Mouse (Mus musculus) gastrocnemius, postnatal 4 days (tissue): ENCODE measurements around the gene Tcte1. TPM values are rescaled to one million over a fixed set of nuclear protein-coding genes. Genes with fewer than 3 reads are reported as not detected.

ENCODE experiments used
- DNase-seq, 2 experiments: peaks; one replicate each; pipeline ENCODE4 v3.0.0; 2021 to 2022; ENCODE audit warnings: low spot score in 2 of 2, mixed read lengths in 2 of 2
- total RNA-seq, 2 experiments: library from RNA; stranded (reverse); gene quantifications; 2 replicates each; pipeline ENCODE4 v1.2.3; 2021

Tcte1 gene
- total RNA-seq, 2 experiments from 2014 or later: not detected

DNA sequence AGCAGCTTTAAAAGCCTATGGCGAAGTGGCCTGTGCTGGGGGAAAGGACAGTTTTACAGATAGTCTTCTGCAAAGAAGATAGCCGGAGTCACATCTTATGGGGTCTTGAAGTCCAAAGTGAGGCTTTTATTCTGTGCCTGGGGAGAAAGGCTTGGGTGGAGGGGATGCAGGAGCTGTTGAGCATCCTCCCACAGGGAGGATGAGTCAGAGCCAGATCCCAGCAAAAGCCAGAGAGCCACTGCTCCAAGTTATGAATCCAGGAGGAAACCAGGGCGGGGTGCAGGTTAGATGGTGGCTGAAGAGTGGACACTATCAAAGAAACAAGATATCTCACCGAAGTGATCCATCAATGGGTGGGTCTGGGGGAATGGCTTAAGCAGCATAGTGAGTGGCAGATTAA is 11.5 kb upstream of the Tcte1 start:
- no peak for DNase-seq

DNA sequence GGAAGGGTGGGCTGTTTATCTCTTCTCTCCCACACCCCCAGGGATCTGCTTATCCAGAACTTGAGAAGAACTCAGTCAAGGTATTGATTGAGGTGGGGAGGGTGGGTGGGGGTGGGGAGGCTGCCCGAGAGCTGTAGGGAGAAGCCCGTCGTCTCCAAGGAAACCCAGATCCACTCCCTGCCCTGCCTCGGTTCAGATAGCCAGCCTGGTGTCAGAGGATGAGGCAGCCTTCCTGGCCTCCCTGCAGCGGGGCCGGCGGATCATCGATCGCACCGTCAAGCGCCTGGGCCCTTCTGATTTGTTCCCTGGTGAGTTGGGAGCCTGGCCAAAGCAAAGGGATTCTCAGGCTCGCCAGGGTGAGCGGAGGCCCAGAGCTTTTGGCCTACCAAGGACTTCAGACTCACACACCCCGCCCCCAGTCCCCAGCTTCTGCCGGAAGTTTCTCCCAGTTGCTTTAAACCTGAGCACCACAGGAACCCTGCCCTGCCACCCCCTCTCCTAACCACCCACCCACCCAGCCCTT is 8.0 kb upstream of the Tcte1 start:
- no peak for DNase-seq

DNA sequence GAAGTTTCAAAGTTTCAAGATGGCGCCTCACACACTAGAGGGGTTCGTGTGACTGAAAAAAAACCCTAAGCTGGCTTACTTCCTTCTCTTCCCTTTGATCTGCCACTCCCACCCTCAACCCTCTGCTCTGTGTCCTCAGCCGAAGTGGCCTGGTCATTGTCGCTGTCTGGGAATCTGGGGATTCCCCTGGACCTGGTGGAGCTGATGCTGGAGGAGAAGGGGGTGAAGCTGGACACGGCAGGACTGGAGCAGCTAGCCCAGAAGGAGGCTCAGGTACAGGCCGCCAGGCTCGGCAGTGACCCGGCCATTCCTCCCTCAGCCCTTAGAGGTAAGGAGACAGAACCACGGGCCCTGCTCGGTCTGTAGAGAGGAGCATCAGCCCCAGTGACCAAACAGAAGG is 7.4 kb upstream of the Tcte1 start:
- no peak for DNase-seq

DNA sequence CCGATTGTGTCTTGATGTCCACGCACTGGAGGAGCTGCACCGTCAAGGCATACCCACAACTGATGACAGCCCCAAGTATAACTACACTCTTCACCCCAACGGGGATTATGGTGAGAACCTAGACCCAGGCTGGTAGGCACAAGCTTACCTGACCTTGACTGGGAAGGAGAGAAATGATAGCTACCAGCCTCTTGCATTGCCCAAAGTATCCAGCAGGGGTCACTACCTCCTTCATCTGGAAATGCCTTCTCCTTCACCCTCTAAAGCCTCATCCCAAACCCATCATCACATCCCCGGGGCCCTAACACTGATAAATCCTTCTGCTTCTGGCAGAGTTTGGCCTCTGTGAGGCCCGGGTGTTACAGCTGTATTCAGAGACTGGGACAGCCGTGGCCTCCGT is 6.7 kb upstream of the Tcte1 start:
- peak in 1 of 2 experiments; percentile 60 for DNase-seq

DNA sequence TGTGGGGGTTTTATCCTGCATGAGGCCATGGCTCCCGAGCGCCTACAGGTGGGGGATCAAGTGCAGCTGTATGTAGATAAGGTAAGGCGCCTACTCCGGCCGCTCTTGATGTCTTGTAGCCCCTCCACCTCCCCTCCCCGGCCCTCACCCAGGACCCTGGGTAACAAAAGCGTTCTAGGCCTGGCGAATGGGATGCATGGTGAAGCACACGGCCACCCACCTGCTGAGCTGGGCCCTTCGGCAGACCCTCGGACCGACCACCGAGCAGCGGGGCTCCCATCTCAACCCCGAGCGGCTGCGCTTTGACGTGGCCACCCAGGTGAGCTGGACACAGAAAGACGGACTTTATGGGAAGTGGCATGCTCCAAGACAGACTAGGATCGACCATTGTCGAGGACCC is 6.1 kb upstream of the Tcte1 start:
- DNase-seq: no peak

DNA sequence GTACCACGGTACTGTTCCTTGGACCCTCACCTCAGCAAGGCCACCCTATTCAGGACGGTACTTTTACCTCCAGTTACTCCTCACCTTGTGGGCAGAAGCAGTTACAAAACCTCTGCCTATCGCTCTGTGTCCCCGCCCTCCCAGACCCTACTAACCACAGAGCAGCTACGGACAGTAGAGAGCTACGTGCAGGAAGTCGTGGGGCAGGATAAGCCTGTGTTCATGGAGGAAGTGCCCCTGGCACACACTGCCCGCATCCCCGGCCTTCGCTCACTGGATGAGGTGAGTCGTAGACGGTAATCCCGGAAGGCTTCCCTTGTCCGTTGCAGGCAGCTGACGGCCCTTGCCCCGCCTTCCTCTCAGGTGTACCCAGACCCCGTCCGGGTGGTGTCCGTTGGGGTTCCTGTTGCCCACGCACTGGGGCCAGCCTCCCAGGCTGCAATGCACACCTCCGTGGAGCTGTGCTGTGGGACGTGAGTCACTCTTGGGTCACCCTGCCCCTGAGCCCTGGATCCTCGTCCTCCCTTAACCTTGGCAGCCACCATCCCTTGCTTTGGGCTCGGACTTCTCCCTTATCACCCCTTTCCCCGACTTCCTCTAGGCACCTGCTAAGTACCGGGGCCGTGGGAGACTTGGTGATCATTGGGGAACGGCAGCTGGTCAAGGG is 5.6 kb upstream of the Tcte1 start:
- no peak for DNase-seq

DNA sequence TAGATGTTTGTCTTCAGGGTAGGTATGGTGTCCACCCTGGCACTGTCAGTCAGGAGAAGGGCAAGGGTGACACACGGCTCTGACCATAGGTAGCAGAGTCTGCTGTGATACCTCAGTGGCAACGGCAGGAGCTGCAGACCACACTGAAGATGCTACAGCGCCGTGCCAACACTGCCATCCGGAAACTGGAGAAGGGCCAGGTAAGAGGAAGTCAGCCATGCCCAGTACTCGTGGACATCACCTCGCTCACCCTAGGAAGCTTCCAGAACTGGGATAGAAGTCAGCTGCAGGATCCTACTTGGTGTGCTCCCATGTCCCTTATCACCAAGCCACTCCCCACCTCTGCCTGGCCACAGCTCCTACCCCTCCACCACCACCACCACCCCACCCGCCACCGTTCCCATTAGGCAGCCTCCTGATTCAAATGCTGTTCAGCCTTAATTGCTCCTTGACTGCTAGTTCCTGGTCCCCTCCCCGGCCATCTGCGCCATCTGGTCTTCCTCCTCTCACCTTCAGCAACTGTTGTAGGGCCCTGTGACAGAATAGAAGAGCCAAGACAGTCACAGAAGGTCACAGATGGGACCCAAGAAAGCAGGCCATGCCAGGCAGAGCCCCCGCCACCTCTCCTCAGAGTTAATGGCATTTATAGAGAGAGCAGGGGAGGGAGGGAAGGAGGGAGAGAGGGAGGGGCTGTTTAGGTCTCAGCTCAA is 4.3 kb upstream of the Tcte1 start:
- no peak for DNase-seq

DNA sequence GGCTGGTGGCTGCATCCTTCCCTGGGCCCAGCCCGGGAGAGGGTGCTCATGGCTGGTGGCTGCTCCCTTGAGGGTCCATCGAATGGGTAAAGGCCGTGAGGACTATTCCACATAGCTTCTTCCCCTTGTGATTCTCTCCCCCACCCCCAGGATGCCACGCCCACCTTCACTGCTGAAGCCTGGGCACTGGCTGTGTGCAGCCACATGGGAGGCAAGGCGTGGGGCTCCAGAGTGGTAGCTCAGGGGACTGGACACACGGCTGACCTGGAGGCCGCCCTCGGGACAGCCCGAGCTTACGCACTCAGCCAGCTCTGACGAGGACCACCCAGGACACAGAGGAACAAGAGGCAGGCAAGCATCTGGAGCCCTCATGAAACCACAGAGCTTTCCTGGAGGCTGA is 3.1 kb upstream of the Tcte1 start:
- no peak for DNase-seq

DNA sequence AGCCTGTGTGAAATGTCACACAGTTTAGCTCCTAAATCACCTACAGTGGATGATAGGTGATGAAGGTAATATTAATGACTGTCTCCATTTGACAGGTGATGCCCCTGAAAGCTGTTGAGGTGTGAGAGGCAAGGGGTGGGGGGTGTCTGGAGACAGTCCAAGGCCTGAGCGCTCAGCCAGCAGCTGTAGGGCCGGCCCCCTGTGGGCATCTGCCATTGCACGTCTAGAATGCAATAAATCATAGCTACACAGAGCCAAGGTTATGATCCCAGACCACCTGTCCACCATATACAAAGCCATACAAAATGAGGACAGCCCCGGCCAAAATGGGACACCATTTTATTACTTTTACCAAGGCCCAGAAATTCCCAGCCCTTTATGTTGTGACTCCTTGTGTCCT is 1.7 kb downstream of the Tcte1 start:
- no peak for DNase-seq

DNA sequence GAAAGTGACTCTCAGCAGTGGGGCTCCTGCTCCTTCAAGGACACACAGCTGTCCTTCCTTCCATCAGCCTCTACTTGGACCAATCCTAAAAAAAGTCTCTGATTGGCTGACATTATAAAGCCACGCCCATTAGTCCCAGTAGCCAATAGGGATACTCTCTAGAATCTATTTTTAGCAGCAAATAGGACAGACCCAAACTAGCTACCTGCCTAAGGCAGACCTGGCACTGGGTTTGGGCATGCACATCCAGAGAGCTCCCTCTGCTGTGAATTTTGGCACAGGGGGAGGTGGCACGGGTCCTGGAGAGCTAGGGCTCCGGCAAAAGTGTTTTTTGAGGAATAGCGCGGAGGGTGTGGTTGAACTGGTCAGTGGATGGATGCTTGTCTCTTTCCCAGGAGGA is 3.3 kb downstream of the Tcte1 start:
- DNase-seq: no peak

DNA sequence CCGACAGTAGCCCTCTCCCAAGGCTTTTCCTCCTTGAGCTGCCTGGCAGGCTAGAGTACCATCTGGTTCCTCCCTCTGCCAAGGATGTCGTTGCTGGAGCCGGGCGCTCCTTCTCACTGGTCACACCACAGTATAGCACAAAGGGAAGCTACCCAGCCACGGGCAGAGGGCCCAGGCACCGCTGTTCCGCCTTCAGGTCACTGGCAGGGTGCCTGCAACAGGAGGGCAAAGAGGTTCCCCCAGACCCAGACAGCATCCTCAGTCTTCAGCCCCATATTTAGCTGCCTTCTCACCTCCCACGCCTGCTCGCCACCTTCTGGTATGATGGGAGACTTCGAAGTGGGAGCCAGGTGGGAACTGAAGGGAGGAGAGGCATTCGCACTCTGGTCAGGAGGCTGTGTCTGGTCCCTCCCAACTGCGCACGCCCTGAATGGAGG is 7.1 kb downstream of the Tcte1 start:
- no peak for DNase-seq

DNA sequence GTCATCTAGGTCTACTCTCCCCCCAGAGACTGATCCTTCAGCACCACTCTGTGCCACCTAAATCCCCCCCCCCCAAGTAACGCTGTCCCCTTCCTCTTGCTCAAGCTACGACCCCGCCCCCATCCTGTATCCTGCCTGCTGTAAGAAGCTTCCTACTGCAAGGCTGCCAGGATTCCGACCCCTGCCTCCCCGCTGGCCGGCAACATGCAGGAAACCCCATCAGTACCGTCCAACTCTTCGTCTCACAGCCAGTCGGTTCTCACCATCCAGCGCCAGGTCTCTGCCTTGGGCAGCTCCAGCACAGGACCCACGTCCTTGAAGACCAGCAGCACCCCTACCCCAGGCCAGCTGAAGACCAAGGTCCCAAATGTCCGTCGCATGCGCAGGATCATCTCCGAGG is 9.7 kb downstream of the Tcte1 start:
- DNase-seq: no peak

DNA sequence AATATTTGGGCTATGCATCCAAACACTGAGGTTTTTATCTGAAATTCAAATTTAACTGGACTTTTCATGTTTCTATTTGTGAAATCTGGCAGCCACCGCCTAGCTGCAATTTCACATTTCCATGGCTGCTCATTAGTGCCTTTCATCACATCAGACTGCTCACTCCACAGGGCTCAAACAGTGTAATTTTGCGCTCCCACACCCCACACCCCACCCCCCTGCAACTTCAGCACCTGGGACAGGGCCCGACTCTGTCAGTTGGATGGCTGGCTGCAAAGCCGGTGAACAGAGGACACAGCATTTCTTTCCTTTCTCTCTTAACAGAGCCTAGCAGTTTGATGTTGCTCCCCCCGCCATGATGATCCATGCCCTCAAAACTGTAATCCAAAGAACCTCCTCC is 13.0 kb downstream of the Tcte1 start:
- DNase-seq: no peak

DNA sequence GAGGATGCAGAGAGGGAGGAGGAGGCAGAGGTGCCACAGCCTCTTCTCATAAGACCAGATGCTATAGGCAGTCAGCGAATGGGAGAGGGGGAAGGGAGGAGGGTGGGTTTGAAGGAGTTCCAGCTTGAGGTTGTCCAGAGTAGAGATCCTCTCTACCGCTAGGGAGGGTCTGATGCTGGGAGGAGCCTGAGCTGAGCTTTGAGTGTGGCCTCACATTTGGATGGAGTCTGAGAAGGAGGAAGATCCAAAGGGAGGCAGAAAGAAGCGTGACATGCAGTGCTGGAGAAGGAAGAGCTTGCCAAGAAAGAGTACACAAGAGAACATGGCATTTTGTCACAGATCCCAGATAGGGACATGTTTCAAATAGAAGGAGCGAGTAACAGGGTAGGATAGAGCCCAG is 15.2 kb downstream of the Tcte1 start:
- no peak for DNase-seq

DNA sequence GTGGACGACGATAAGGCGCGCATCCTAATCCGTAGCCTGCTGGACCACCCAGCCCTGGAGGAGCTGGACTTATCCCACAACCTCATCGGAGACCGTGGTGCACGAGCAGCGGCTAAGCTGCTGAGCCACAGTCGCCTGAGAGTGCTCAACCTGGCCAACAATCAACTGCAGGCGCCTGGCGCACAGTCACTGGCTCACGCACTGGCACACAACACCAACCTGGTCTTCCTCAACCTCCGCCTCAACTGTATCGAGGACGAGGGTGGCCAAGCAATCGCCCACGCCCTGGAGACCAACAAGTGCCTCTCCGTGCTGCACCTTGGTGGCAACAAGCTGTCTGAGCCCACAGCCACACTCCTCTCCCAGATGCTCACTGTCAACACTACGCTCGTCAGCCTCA is 16.4 kb downstream of the Tcte1 start:
- no peak for DNase-seq

DNA sequence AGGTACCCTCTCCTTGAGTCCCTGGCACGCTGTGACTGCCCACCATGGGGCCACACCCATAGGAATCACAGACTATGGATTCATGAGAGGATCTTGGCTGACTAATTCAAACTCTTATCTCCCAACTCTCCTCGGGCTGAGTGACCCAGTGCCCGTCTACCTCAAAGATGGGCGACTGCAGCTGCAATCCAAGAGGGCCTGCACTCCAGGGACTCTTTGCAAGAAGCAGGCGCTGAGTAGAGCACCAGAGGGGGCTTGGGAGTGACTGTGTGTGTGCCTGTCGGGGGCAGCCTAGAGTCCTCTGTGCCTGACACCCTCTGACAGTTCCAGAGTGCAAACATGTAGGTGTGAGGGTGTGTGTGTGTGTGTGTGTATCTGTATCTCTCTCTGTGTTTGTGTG is 18.9 kb downstream of the Tcte1 start:
- DNase-seq: no peak

DNA sequence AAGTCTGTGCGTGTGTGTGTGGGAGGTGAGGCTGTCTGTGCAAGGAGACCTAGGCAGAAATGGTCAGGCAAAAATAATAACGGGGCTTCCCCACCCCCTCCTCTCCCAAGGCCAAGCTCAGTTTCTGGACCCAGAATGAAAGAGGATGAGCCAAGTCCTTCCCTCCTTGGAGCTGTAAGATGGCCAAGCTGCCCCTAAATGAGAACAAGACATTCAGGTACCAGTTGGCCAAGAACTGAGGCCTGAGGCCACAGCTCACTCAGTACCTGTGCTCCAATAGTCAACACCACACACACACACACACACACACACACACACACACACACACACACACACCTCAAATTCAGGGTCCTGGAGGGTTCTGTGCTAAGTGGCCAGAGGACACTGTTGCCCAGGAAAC is 19.5 kb downstream of the Tcte1 start:
- DNase-seq: no peak

DNA sequence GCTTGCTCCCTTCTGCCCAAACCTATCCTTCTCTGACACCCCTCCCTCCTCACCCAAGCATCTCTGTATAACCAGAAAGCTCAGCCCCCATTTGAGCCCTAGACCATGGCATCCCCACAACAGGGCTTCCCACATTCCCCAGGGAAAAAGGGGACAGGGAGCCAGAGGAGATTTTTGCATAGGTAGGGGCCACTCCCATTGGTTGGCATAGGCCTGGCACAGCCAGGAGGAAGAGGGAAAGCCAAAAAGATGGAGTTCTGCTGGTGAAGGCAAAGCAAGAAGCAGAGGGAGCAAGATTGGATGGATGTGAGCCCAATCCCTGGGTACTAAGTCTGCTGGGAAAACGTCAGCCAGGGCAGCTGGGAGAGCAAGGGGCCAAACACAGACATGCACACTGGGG is 19.9 kb downstream of the Tcte1 start:
- DNase-seq: no peak

DNA sequence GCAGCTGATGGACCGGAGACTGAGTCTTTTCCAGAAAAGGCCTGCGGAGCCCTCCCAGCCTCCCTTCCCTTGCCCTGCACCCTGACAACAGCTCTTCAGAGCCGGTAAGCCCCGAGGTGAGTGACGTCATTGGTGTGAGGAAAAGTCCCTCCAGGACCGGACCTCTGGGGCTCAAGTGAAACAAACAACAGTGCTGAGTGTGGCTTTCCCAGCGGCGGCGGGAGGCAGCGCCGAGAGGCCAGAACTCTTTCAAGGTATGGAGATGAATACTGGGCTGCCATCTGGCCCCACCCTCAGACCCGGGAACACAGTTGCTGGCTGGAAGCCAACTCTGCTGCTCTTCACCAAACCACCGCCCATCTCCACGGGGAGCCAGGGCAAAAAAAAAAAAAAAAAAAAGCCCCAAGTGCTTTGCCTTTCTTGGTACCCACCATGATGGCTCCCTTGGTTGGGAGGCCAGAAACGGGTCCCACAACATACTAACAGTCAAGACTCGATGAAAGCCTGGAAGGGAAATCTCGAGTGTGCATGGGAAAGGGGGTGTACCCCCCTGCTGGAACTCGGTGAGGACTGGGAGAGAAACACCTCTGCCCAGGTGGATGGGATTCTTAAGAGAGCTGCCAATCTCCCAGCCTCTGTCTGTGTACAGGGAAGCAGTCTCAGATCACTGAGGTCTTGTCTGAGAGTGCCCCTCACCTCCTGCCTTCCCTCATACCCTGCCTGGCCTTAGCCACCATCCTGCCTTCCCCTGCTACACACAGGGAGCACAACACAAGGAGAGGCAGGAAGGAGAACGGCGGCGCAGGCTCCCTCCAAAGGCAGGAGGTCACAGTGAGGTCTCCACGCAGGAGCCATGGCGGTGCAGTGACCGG is 21.0 kb downstream of the Tcte1 start:
- DNase-seq: no peak

DNA sequence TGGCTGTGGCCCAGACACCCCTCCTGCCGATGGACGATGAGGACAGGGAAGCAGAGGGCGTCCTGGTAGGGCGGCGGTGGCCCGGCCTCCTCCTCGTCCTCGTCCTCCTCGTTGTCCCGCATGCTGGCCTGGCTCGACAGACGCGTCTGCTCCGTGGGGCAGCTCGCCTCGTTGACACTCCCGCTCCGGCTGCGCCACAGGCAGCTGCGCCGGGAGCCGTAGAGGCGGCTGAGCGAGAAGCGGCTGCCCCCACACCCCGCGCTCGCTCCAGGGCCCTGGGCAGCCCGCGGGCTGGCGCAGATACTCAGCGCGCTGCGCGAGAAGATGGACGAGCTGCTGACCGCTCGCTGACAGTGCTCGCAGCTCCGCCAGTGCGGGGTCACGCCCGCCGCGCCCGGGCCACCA is 21.6 kb downstream of the Tcte1 start:
- no peak for DNase-seq

DNA sequence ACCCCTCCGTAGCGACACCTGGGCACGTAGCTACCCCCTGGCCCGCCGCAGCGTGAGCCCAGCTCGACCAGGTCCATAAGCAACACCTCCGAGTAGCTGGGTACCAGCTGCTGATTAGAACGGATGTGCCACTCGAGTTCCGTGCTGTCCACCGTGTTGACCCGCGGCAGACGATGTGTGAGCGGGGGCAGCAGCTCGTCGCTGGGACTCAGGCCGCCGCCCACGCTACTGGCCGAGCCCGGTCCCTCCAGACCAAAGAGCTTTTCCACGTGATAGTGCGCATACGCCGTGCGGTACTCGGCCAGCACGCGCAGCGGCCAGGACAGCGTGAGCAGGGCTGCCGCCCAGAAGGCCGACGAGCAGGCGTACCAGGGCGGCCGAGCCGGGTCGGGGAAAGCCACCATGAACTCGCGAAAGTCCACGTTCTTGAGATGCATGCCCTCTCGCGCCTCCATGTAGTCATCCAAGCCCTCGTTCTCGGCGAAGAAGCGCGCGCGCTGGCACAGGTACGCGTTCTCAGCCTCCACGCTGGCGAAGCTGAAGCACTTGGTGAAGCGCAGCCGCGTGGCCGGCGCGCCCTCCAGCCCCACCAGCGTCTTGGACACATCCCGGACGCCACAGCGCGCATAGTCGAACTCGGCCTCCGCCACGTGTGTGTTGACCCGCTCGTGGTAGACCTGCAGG is 22.2 kb downstream of the Tcte1 start:
- no peak for DNase-seq
